Mouse (Mus musculus) left cerebral cortex, adult 8-10 months (tissue): ENCODE measurements at regions not wholly inside any gene's neighbourhood (a gene's known extent, or its start where the extent isn't known, plus 50 kb on each side); places are given as distances from the start of the nearest gene placed in this dataset.
"Not testable (repeated sequence)": the region's sequence is repeated elsewhere in the genome, so short reads cannot be mapped to it uniquely, and the experiment has no call there.

Experiments used
- DNase-seq, 2 experiments: peaks; one replicate each; pipeline ENCODE4 v3.0.0; 2022; ENCODE audit warnings: low spot score in 2 of 2

- not testable (repeated sequence) for DNase-seq
These were observed 62.4 kb upstream of the Tgm3 start for GRCm38 (mm10) chr2:129949786-129950185.

- DNase-seq = no peak
These were observed 59.7 kb upstream of the Tgm3 start for GRCm38 (mm10) chr2:129952486-129952885.

DNA sequence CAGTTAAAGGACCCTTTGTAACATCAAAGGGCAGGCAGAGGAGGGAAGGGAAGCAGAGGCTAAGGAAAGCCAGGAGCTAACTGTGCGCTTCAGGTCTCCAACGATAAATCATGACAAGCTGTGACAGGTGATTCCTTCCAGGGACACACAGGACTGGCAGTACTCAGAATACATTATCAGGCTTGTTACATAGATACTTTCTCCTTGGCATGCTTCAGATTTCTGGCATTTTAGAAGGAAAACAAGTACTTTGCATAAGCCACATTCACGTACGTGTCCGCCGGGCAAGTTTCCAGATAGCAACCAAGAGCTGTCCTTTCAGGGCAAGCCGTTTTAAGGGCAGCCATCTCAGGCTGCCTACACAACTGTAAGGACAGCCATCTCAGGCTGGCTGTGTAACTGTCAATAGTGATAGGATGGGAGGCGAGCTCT lies 56.9 kb upstream of the Tgm3 start:
- DNase-seq = no peak

GRCm38 (mm10) chr2:129958120-129958519 lies 54.0 kb upstream of the Tgm3 start:
- no peak for DNase-seq

DNA sequence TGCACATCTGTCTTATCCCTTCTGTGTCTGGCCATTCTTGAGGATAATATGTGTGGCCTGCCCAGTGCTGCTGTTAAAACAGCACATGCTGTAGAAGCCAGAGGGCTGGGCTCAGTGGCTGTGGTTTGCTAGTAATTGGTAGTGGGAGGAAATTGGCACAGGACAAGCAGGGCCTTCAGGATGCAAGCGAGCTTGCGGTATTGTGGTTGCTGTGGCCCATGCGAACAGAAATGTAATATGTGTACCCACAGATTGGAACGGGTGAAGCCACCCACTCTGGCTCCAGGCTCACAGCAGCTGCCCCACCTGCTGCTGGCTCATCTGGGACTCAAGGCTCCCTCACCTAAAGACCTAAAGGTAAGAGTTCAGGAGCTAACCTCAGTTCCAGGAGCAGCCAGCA lies 51.8 kb upstream of the Tgm3 start:
- no peak for DNase-seq

DNA sequence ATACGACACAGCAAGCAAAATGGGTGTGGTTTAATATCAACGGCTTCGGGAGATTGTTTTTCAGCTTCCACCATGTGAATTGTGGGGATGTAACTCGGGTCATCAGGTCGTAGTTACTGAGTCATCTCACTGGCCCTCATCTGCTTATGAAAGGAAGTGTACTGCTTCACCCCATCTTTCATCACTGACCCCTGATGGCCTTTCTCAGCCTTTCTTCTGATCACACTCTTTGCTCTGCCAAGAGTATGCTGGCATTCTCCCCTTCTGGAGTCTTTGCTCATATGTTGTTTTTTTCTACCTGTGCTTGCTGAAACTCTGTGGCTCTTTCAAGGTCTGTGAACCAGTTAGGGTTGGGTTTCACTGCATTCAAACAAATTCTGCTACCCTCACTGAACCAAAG lies 50.6 kb upstream of the Tgm3 start:
- DNase-seq = no peak
